Mouse (Mus musculus) CD4-positive, CD25-positive, alpha-beta regulatory T cell, adult 9 weeks (primary cell): ENCODE results near the gene Slc17a3. TPM values are rescaled to one million over a fixed set of nuclear protein-coding genes. Genes with fewer than 3 reads are reported as not detected.

Source experiments
- polyA plus RNA-seq: library from polyadenylated mRNA; unstranded; fragments of 100-300 nt; shearing (Covaris generic); gene quantifications from one replicate; pipeline ENCODE4 v1.2.1, GENCODE M21; 2017

Slc17a3 gene
- not detected for polyA plus RNA-seq

DNA sequence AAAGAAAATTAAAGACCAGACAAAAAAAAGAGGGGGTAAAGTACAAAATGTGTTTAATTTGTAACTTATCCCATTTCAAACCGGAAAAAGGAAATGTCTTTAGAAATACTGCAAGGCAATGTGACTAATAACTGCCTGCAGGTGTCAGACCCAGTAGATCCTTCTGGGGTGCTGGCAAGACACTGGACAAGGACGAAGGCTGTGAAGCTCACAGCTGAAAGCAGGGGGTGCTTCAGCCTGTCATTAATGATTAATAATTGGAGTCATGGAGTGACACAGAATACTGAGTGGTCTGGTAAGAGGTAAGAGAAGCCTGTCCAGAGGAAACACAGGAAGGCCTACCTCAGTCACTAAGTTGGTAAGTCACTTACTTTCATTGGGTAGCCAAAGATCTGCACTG is at the start of gene Slc17a3:
Gene Slc17a3, plus strand, starts transcription at position 127 of the 400 bp plus-strand sequence.

DNA sequence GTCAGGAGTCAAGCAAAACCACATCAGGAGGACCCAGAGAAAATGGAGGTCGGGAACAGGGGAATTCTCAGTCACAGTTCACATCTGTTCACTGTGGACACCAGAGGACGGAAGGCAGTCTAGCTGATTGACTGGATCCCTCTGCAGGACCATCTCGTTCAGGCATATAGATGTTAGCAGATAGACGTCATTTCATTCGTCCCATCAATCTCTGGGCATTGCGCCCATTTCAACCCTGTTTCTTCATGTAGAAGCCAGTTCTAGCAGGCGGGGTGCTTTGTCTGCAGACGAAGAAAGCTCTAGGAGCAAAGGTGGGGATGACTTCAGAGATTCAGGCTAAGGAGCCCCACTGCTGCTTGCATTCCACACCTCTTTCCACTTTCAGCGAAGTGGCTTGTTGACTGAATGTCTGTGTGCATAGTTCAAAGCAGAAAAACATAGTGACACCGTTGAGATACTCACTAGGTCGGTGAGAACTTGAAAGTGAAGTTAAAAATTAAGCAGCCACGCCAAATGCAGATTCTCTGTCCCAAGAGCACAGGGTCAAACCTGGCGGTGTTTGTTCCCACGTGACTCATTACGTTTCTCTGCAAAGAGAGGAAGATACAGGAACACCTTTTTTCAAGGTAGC is 32.7 kb upstream of the Slc17a3 start, which contains the start of gene Slc17a2:
Gene Slc17a2, plus strand, starts transcription at position 572 of the 631 bp plus-strand sequence.

GRCm38 (mm10) chr13:23867405-23867804 is 28.2 kb downstream of the Slc17a3 start, which contains the start of gene Slc17a1:
Slc17a1 (plus strand) TSS chr13:23867750.

Other genes starting within 250 kb of the Slc17a3 start
- 2.7 TPM for gene Hist1h2be, start 218.3 kb upstream of the Slc17a3 start, polyA plus RNA-seq
- 6.7 TPM for gene Hist1h1e, start 216.9 kb upstream of the Slc17a3 start, polyA plus RNA-seq
- 0.36 TPM for gene Hist1h2ac, start 155.5 kb upstream of the Slc17a3 start, polyA plus RNA-seq
- gene Hist1h2bc, start 155.2 kb upstream of the Slc17a3 start, polyA plus RNA-seq, result 6.1 TPM
- gene Hist1h1t, start 143.6 kb upstream of the Slc17a3 start, polyA plus RNA-seq, result not detected
- 3.7 TPM for gene Hist1h4c, start 141.0 kb upstream of the Slc17a3 start, polyA plus RNA-seq
- 0.92 TPM for gene Hfe, start 128.6 kb upstream of the Slc17a3 start, polyA plus RNA-seq
- gene Hist1h1c, start 100.6 kb upstream of the Slc17a3 start, polyA plus RNA-seq, result 11.3 TPM
- gene Hist1h3c, start 93.8 kb upstream of the Slc17a3 start, polyA plus RNA-seq, result not detected
- gene Hist1h2bb, start 92.7 kb upstream of the Slc17a3 start, polyA plus RNA-seq, result 0.86 TPM
- not detected for gene Hist1h2ab, start 88.3 kb upstream of the Slc17a3 start, polyA plus RNA-seq
- 0.67 TPM for gene Hist1h3b, start 87.2 kb upstream of the Slc17a3 start, polyA plus RNA-seq
- gene Hist1h4b, start 82.4 kb upstream of the Slc17a3 start, polyA plus RNA-seq, result 9.6 TPM
- gene Hist1h4a, start 78.2 kb upstream of the Slc17a3 start, polyA plus RNA-seq, result not detected
- gene Hist1h3a, start 77.0 kb upstream of the Slc17a3 start, polyA plus RNA-seq, result 1.6 TPM
- 1.3 TPM for gene Hist1h1a, start 75.8 kb upstream of the Slc17a3 start, polyA plus RNA-seq
- gene Trim38, start 69.5 kb upstream of the Slc17a3 start, polyA plus RNA-seq, result not detected
- not detected for gene Slc17a2, start 32.4 kb upstream of the Slc17a3 start, polyA plus RNA-seq
- gene Slc17a1, start 28.3 kb downstream of the Slc17a3 start, polyA plus RNA-seq, result not detected
- not detected for gene Slc17a4, start 75.6 kb downstream of the Slc17a3 start, polyA plus RNA-seq
- gene Hist1h2ba, start 94.7 kb downstream of the Slc17a3 start, polyA plus RNA-seq, result not detected
- not detected for gene Hist1h2aa, start 95.0 kb downstream of the Slc17a3 start, polyA plus RNA-seq
- not detected for gene Scgn, start 151.8 kb downstream of the Slc17a3 start, polyA plus RNA-seq